Mouse (Mus musculus): ENCODE results near the gene Zfp213.

GRCm38 (mm10) chr17:23551416-23551815 lies 12.6 kb downstream of the Zfp213 start:
- TF ChIP-seq CTCF (IDR thresholded peaks at IDR 0.05; ENCODE audit: control insufficient read depth, insufficient read depth, insufficient read length) = no peak
- no peak for TF ChIP-seq USF1 (IDR thresholded peaks at IDR 0.05; ENCODE audit: low read depth)
- TF ChIP-seq MAX (IDR thresholded peaks at IDR 0.05) = no peak
- no peak for TF ChIP-seq CEBPB (IDR thresholded peaks at IDR 0.05; ENCODE audit: low read depth)
- no peak for TF ChIP-seq MYOG (IDR thresholded peaks at IDR 0.05; ENCODE audit: control insufficient read depth, extremely low read depth, insufficient read length)
